Mouse (Mus musculus) liver, embryonic 12.5 days (tissue): ENCODE results near the gene Vmn1r217. TPM values are rescaled to one million over a fixed set of nuclear protein-coding genes. Genes with fewer than 3 reads are reported as not detected.

ENCODE experiments used
- polyA plus RNA-seq: library from polyadenylated mRNA; unstranded; fragments of >200 nt; fragmentation: Nextera tagmentation; extraction: Ambion mirVana; gene quantifications from 2 replicates; pipeline ENCODE4 v1.2.1, GENCODE M21; 2016

Vmn1r217 gene
- polyA plus RNA-seq, 1 experiment from 2014 or later = not detected

Other genes with a start within 250 kb of the Vmn1r217 start
- not detected in 2 replicates for gene Vmn1r212, start 234.0 kb downstream of the Vmn1r217 start, polyA plus RNA-seq
- gene Vmn1r213, start 110.6 kb downstream of the Vmn1r217 start, polyA plus RNA-seq = not detected in 2 replicates
- not detected in 2 replicates for gene Vmn1r214, start 87.8 kb downstream of the Vmn1r217 start, polyA plus RNA-seq
- not detected in 2 replicates for gene Vmn1r215, start 50.2 kb downstream of the Vmn1r217 start, polyA plus RNA-seq
- not detected in 2 replicates for gene Vmn1r218, start 14.9 kb upstream of the Vmn1r217 start, polyA plus RNA-seq
- gene Vmn1r219, start 41.1 kb upstream of the Vmn1r217 start, polyA plus RNA-seq = not detected in 2 replicates
- not detected in 2 replicates for gene Vmn1r220, start 69.7 kb upstream of the Vmn1r217 start, polyA plus RNA-seq
- not detected in 2 replicates for gene Vmn1r221, start 95.9 kb upstream of the Vmn1r217 start, polyA plus RNA-seq
- not detected in 2 replicates for gene Vmn1r222, start 117.7 kb upstream of the Vmn1r217 start, polyA plus RNA-seq
- not detected in 2 replicates for gene Vmn1r223, start 128.9 kb upstream of the Vmn1r217 start, polyA plus RNA-seq